Mouse (Mus musculus) lung, postnatal 36 days (tissue): ENCODE data around the gene Ube2i.
"Not testable (repeated sequence)": the region's sequence is repeated elsewhere in the genome, so short reads cannot be mapped to it uniquely, and the experiment has no call there.

Source experiments
- DNase-seq: peaks from one replicate; pipeline ENCODE4 v3.0.0; 2022; ENCODE audit warnings: mixed read lengths

Ube2i gene

DNA sequence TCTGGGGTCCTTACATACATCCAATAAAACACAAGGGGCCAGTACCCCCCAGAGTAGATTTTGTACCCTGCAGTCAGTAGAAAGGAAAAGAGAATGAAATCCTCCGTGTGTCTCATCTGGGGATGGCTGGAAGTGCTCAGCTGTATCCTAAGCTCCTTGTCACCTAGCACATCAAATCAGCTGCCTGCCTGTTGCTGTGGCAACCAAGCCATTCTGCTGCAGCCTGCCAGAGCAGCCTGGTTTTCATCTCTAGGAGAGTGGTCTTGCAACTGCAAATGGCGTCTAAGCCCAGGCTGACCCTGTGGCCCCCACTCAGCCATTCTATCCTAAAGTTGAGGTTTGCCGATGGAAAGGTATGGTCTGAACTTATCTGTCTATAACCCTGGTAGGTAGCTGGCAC lies 21.8 kb downstream of the Ube2i start:
- no peak for DNase-seq

- DNase-seq, result no peak
Observed at GRCm38 (mm10) chr17:25250181-25250835, 24.1 kb downstream of the Ube2i start.

DNA sequence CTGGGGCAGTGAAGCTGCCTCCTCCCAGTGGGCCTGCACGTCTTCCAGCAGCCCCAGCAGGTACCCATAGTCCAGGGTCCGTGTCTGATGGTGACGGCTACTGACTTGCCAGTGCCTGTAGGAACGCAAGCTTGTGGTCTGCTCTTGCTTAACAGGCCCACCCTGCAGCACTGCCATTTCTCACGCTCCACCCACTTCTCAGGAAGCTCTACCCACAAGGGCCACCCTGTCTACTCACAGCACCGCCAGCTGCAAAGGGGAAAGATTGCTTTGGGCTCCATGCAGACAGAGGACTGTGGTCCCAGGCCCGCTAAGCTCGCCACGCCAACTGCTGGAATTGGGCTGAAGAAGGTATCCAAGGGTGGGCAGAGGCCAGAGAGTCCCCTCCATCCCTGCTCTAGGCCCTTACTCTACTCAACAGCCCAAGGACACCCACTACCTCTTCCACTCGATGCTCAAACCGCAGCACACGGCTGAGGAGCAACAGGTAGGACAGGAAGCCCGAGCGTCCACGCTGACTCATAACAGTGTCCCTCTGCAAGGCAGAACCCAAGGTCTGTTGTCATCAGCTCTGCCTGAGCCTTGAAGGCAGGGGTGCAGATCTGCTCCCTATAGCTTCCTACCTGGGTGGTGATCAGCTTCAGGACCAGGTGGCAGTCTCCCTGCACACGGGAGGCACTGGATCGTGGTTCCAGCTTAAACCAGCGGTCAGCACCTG lies 26.2 kb downstream of the Ube2i start:
- DNase-seq, result no peak

- DNase-seq, result no peak
Observed at GRCm38 (mm10) chr17:25244239-25244638, 30.2 kb downstream of the Ube2i start.

- DNase-seq, result no peak
Observed at GRCm38 (mm10) chr17:25243131-25243780, 31.2 kb downstream of the Ube2i start.

DNA sequence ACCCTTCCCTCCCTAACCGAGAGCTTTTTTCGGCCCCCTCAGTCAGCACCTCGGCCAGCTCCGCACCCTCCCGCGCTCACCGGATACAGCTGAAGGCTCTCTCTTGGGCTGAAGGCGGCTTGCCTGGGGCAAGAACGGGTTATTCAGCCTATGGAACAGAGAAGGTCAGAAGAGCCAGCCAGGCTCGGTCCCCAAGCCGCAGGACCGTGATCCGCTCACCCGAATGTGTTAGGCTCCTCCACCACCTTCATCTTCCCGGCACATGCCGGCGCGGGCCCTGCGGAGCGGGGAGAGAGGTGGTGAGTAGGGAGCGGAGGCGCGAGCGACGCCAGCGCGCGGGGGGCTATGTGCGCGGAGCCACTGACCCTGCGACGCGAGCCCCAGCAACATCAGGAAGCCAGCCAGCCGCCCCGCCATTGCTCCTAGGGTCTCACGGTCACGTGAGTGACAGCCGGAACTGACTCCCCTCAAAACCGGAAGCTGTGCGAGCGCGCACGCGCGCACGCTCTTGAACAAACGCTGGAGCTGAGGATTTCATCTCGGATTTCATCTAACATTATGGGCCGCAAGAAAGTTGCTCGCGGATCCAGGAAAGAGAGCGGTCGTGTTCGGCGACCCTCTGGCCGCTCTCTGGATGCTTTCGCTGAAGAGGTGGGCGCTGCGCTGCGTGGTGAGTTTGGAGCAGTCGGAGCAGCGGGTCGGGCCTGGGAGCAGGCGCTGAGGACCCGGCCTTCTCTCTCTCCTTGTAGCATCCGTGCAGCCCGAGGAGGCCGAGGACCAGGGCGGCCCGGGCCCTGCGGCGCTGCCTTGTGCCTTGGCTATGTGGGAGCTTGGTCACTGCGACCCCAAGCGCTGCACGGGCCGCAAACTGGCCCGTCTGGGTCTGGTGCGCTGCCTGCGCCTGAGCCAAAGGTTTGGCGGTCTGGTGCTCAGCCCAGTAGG lies 34.5 kb downstream of the Ube2i start, which contains the start of the genes Gnptg and Tsr3:
Gene Gnptg (minus strand): TSS at position 430 of the 942 bp plus-strand sequence.
Gene Tsr3 (plus strand): TSS at position 476 of the 942 bp plus-strand sequence.
- DNase-seq, result peak; percentile 92

DNA sequence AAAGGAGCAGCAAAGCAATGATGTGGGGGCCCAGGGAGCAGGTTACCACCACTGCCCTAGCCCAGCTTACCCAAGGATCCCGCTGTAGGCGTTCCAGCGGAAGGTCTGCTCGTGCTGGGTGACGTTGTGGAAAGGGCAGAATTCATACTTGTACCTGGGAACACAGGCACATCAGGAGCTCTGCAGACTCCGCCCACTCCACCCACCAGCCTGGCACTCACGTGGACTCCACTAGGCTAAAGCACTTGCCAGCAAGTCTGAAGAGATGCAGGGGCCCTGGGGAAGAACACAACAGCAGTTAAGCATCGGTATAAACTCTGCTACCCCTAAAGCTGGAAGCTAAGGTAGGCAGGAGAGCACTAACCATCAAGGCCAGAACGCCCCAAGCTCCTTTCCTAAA lies 38.8 kb downstream of the Ube2i start:
- DNase-seq, result no peak

- DNase-seq, result not testable (repeated sequence)
Observed at GRCm38 (mm10) chr17:25231621-25232020, 42.8 kb downstream of the Ube2i start.

DNA sequence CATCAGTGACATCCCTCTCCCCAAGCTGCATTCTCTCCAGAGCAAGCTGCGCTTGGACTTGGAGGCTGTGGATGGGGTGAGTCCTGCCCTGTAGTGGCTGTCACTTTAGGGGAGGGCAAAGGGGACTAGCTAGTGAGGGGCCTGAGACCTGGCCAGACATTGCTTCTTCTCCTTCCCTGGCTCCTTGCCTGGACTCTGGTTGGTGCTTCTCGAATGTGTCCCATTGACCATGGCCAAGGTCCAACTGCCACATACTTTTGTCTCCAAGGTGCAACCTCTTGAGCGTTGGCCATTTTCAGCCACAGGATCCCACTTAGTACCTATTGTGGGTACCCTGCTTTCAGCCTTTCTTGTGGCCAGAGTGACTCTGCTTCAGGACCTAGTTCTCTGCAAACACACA lies 43.7 kb downstream of the Ube2i start:
- peak; percentile 25 for DNase-seq

DNA sequence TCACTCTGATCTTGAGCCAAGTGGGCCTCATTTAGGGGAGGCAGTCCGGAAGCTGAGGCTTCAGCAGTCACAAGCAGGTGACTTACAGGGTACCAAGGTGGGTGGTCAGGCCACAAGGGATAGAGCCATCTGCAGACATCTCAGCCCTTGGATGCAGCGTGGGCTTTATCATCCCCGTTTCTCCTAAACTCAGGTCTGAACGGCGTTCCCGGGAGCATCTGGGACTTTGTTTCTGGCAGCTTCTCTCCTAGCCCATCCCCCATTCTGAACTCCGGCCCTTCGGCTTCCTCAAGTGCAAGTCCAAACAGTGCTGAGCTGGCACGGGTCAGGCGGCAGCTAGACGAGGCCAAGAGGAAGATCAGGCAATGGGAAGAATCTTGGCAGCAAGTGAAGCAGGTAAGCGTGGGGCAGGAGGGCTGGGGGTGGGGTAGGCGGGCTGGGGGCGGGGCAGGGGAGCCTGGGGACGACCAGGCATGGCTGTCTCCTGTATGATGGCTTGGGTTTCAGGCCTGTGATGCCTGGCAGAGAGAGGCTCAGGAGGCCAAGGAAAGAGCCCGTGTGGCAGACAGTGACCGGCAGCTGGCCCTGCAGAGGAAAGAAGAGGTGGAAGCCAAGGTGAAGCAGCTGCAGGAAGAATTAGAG lies 44.3 kb downstream of the Ube2i start:
- peak; percentile 9 for DNase-seq

GRCm38 (mm10) chr17:25227991-25228390 lies 46.4 kb downstream of the Ube2i start:
- no peak for DNase-seq

DNA sequence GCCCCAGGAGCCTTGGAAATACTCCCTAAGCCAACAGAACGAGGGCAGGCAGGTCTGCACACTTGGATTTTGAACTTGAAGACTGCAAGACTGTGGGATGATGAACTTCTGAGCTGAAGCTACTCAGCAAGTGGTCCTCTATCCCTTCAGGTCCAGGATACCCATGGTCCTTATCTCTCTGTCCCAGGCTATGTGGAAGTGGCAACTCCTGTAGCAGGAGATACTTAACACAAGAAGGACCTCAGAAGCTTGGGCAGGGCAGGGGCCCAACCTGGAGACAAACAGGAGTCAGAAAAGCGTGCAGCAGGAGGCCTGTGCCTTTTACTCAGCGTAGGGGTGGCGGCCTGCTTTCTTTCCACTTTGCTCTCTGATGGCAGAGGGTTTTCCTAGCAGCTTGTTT lies 48.8 kb downstream of the Ube2i start:
- no peak for DNase-seq

- peak; percentile 11 for DNase-seq
Observed at GRCm38 (mm10) chr17:25224586-25225222, 49.7 kb downstream of the Ube2i start.

DNA sequence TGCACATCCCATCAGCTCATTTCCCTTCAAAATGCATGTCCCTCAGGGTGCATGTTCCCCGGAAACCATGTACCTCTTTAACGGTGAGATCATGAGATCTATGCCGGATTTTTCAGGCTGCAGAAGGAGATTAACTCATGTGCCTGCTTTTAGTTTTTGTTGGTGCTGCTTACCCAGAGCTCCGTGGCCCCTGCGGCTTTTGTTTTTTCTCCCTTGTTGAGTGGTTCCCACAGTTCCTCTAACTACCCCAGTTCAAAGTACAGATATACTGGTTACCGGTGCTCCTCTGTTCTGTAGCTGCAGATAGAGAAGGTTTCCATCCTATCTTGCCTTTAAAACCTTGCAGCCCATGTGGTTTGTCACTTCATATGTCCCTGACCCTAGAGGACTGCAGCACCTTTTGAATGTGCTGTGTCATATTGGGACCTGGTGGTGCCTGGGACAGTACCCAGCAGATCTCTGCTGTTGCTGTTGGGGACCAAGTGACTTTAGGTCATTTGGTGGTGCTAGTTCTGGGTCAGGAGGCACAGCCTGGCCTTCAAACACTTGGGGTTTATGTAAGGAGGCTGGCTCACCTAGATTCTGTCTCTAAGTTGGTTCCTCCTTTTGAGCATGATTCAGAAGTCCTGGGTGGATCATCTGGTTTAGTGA lies 51.3 kb downstream of the Ube2i start:
- no peak for DNase-seq

GRCm38 (mm10) chr17:25222504-25222940 lies 51.9 kb downstream of the Ube2i start:
- not testable (repeated sequence) for DNase-seq

DNA sequence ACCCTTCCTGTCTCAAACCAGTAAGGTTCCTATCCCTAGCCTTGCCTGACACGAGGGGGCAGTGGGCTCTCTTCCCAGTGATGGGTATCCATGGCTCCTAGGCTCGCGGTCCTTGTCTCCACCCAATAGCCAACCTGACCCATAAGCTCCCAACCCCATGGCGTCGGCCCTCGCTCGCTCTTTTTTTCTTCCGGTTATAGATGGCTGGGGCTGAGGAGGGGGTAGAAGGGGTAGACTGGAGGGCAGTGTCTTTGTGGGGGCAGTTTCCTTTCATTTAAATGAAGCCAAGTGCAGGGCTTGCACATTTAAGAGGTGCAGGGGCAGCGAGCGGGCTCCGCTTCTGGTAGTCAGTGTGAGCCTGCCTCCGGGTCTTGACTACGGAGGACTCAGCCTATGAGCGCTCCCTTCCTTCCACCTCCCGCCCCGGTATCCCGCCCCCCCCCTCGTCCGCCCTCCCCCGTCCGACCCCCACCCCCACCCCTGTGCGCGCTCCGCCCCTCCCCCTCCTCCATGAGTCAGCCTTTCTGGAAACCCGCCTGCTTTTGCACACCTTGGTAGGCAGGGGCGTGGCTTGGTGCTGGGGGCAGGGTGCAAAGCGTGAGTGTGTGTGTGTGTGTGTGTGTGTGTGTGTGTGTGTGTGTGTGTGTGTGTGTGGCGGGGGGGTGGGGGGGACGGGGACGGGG lies 52.5 kb downstream of the Ube2i start:
- peak; percentile 68 for DNase-seq

DNA sequence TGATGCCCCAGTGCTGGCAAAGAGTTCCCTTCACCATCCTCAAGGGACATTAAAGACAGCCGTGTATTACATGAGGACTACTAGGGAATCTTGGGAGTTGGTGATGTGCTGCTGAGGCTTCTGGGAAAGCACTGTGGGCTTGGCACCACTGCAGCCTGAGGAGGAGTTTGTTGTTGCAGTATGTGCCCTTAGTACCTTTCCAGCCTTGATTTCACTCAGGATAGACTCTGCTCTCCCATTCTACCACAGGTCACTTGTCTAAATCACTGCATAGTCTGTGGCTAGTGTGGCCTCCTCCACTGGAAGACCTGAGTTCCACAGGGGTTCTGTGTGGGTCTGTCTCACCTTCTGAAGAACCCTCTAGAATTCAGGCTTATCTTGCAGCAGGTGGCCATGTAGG lies 53.7 kb downstream of the Ube2i start:
- no peak for DNase-seq

DNA sequence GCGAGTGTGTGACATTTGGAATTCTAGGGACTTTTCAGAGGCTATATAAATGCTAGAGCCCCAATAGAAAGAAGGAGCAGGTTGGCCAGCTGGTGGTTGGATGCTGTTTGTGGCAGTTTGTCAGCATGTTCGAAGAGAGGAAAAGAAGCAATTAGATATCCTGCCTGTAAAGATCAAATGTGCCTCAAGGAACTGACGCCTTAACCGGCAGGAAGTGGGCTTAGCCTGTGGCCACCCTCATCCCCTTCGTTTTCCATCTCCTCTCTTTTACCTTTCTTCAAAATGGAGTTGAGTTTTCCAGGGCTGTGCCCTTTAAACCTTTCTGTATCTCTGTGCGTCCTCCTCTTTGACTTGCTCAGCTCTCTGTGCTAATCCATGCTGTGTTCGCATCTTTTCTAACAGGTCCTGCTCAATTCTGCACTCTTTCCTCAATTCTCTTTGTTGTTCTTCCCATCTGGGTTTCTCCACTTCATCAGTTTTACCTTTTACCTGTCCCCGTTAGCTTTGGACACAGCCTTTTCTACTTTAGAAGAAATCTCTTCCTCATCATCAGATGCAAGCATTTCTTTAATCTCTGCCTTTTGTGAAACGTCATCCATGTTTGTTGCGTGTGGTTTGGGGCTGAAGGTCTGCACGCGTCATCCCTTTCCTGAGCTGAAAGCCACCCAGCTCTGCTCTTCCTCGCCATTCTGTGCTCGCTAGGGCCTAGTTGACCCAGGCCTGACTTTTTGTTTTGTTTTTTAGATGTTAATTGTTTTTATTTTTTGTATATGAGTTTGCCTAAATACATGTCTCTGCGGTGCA lies 54.7 kb downstream of the Ube2i start:
- no peak for DNase-seq

- DNase-seq, result no peak
Observed at GRCm38 (mm10) chr17:25218967-25219366, 55.5 kb downstream of the Ube2i start.

GRCm38 (mm10) chr17:25215431-25215830 lies 59.0 kb downstream of the Ube2i start:
- DNase-seq, result no peak
